ENCODE assay signal across 20 mouse cellular contexts in genomic region chr15:42372704-42373286, GRCm38 (mm10).
DNase-seq lines count a peak whose midpoint lies in the region; ATAC-seq lines count a peak whose summit lies in the region.
"Had no signal": no experiment of that assay in that cellular context is flagged by ENCODE, and none has a peak within 500 bp of the region (broad histone marks: within the 10 kb centered on the region; RNA-seq: fewer than 3 reads in every experiment).

No protein-coding gene starts in this region.

- H3K9me3 ChIP-seq in hindbrain, embryonic 10.5 days = no peaks in the 10 kb centered on the region
- no peaks in the 10 kb centered on the region for H3K9me3 ChIP-seq in hindbrain, embryonic 12.5 days (replicated peaks)
- H3K9me3 ChIP-seq: embryonic facial prominence, embryonic 13.5 days; intestine, embryonic 15.5 days; limb, embryonic 13.5 days; midbrain, embryonic 13.5 days had no signal

- WGBS in hindbrain, embryonic 10.5 days = 88% methylated on average over 2 of the region's 2 CpGs
- 88% methylated on average over 2 of the region's 2 CpGs for WGBS in hindbrain, embryonic 12.5 days

- no peaks in the 10 kb centered on the region for H3K27me3 ChIP-seq in hindbrain, embryonic 10.5 days (ENCODE audit: insufficient read depth, poor library complexity, severe bottlenecking)
- H3K27me3 ChIP-seq in hindbrain, embryonic 12.5 days = no peaks in the 10 kb centered on the region
- H3K27me3 ChIP-seq: embryonic facial prominence, embryonic 13.5 days; intestine, embryonic 15.5 days; limb, embryonic 13.5 days; midbrain, embryonic 13.5 days had no signal

- ATAC-seq in hindbrain, embryonic 12.5 days (ENCODE audit: low FRiP score) = no peak
- ATAC-seq: forebrain, postnatal 0 days; intestine, embryonic 15.5 days; midbrain, embryonic 13.5 days had no signal

- intact Hi-C loops in left cerebral cortex, postnatal 14 days (cut with DNase I) = no loop called here
- intact Hi-C loops in left cerebral cortex, postnatal 4 days (cut with DNase I) = no loop called here

- no peak overlapping the region for H3K27ac ChIP-seq in hindbrain, embryonic 10.5 days
- H3K27ac ChIP-seq in hindbrain, embryonic 12.5 days = no peak overlapping the region
- H3K27ac ChIP-seq: embryonic facial prominence, embryonic 13.5 days; gastrocnemius, adult 2 months; intestine, embryonic 15.5 days; limb, embryonic 13.5 days; midbrain, embryonic 13.5 days; stomach, postnatal 0 days had no signal

- H3K4me2 ChIP-seq in hindbrain, embryonic 12.5 days (replicated peaks) = no peak overlapping the region
- H3K4me2 ChIP-seq: embryonic facial prominence, embryonic 13.5 days; intestine, embryonic 15.5 days; limb, embryonic 13.5 days; midbrain, embryonic 13.5 days had no signal

- no peak overlapping the region for H3K9ac ChIP-seq in hindbrain, embryonic 12.5 days
- H3K9ac ChIP-seq: embryonic facial prominence, embryonic 13.5 days; forebrain, postnatal 0 days; intestine, embryonic 15.5 days; limb, embryonic 13.5 days; midbrain, embryonic 13.5 days had no signal

- DNase-seq in hindbrain, embryonic 10.5 days (ENCODE audit: low spot score) = peak; percentile 29
- peak; percentile 63 for DNase-seq in embryo, embryonic 10 days (ENCODE audit: low spot score)
- peak; percentile 58 for DNase-seq in hindlimb bud, embryonic 11.5 days (ENCODE audit: extremely low spot score, low read depth, low spot score)
- DNase-seq in kidney, postnatal 14 days = peak; percentile 32
- DNase-seq in left cerebral cortex, postnatal 14 days (ENCODE audit: low spot score in 2 of 2) = no peak
- no peak for DNase-seq in left cerebral cortex, postnatal 4 days
- no peak for DNase-seq in c-Kit-positive CD71-positive TER-119-positive erythroid progenitor cells, embryonic 14.5 days (ENCODE audit: low spot score)
- DNase-seq: adrenal gland, adult 2 months; cerebellum, postnatal 10 days; forebrain, postnatal 0 days; gastrocnemius, adult 2 months; heart, postnatal 4 days; lung, postnatal 36 days; thymus, postnatal 25 days had no signal

- H3K36me3 ChIP-seq in hindbrain, embryonic 10.5 days = no peaks in the 10 kb centered on the region
- H3K36me3 ChIP-seq in hindbrain, embryonic 12.5 days = no peaks in the 10 kb centered on the region
- H3K36me3 ChIP-seq: embryonic facial prominence, embryonic 13.5 days; intestine, embryonic 15.5 days; limb, embryonic 13.5 days; midbrain, embryonic 13.5 days had no signal

- no peak overlapping the region for H3K4me3 ChIP-seq in hindbrain, embryonic 10.5 days
- no peak overlapping the region for H3K4me3 ChIP-seq in hindbrain, embryonic 12.5 days
- H3K4me3 ChIP-seq: embryonic facial prominence, embryonic 13.5 days; gastrocnemius, adult 2 months; intestine, embryonic 15.5 days; limb, embryonic 13.5 days; midbrain, embryonic 13.5 days had no signal

- H3K4me1 ChIP-seq in hindbrain, embryonic 10.5 days (replicated peaks) = no peaks in the 10 kb centered on the region
- H3K4me1 ChIP-seq in hindbrain, embryonic 12.5 days = no peaks in the 10 kb centered on the region
- H3K4me1 ChIP-seq: intestine, embryonic 15.5 days; midbrain, embryonic 13.5 days had no signal

Comparison
In these comparisons a context has a peak if more than half of its experiments do, and no peak if none do; other contexts are left out.
1. DNase-seq: peak in hindbrain, embryonic 10.5 days (single experiment), embryo, embryonic 10 days (single experiment), hindlimb bud, embryonic 11.5 days (single experiment) and kidney, postnatal 14 days (single experiment); none in left cerebral cortex, postnatal 14 days (0 of 2), left cerebral cortex, postnatal 4 days (single experiment) and c-Kit-positive CD71-positive TER-119-positive erythroid progenitor cells, embryonic 14.5 days (single experiment).